Mouse (Mus musculus): ENCODE measurements around the gene Ccndbp1. TPM values are rescaled to one million over a fixed set of nuclear protein-coding genes. Genes with fewer than 3 reads are reported as not detected.

Gene Ccndbp1
- polyA plus RNA-seq, 1 experiment from 2014 or later, result 32.3 TPM

DNA sequence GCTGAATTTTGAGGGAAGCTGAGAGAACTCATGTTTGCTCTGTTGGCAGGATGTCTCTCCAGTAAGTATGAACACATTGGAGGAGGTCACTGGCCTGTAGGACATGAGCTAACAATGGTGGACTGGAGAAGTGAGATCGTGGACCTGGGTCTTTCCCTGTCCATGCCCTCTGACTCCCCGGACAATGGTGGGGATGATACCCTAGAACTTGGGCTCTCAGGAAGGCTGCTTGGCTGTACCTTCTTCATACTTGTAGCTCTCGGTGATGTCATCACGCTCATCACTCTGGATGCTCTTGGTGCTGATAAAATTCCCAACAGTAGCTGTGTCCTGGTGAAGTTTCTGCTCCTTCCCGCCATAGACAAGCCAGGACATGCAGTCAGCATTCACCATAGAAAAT is 44.0 kb downstream of the Ccndbp1 start:
- Histone ChIP-seq H3K4me1 (no peaks in the 10 kb centered on the region), H3K36me3 (replicated peaks) (no peaks in the 10 kb centered on the region), H3K9me3 (no peaks in the 10 kb centered on the region), H3K27ac (no peak overlapping the region), H3K4me3 (no peak overlapping the region), H3K27me3 (ENCODE audit: poor library complexity, severe bottlenecking) (no peaks in the 10 kb centered on the region)
- DNase-seq (ENCODE audit: extremely low spot score, low spot score), result no peak
- 88% methylated on average over 5 of the region's 5 CpGs for WGBS

DNA sequence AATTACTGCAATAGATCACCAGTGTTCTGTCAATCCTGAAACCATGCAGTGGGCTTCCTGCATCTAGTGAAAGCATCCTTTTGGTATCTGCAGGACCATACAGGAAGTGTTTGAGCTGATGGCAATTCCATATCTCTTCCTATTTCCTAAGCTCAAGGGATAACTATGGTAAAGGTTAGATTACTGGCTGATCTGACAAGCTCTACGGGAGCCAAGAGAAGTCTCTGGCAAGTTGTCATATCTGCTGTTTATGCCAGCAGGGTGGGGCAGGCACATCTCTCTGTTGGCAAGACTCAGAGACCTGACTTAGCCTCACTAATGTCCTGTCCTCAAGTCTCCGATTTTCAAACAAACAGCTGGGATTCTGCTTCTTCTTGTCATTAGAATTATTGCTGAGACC is 45.9 kb downstream of the Ccndbp1 start:
- 80% methylated on average over 2 of the region's 2 CpGs for WGBS
- no peak overlapping the region for H3K4me3 ChIP-seq
- H3K36me3 ChIP-seq (replicated peaks), result no peaks in the 10 kb centered on the region
- H3K27ac ChIP-seq, result no peak overlapping the region
- DNase-seq (ENCODE audit: extremely low spot score, low spot score), result no peak
- H3K27me3 ChIP-seq (ENCODE audit: poor library complexity, severe bottlenecking), result no peaks in the 10 kb centered on the region
- no peaks in the 10 kb centered on the region for H3K4me1 ChIP-seq
- H3K9me3 ChIP-seq, result no peaks in the 10 kb centered on the region

DNA sequence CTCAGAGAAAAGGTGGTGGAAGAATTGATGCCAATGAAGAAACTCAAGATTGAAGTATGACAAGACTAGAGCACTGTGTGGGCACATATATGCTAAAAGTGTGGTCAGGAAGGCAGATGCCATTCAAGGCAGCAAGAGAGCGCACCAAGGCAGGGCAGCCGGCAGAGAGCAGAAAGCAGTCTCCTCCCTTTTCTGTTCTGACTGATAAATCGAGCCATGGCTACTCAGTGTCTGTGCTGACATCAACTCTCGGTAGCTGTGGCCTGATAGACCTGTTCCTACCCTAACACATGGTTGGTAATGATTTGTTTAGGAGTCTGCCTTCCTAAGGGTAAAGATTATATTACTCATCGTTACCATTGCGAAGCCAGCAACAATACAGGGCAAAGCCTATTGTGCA is 47.7 kb downstream of the Ccndbp1 start:
- Histone ChIP-seq H3K27ac (no peak overlapping the region), H3K36me3 (replicated peaks) (no peaks in the 10 kb centered on the region), H3K4me3 (no peak overlapping the region), H3K27me3 (ENCODE audit: poor library complexity, severe bottlenecking) (no peaks in the 10 kb centered on the region), H3K4me1 (no peaks in the 10 kb centered on the region), H3K9me3 (no peaks in the 10 kb centered on the region)
- 88% methylated on average over 6 of the region's 6 CpGs for WGBS
- DNase-seq (ENCODE audit: extremely low spot score, low spot score), result no peak

DNA sequence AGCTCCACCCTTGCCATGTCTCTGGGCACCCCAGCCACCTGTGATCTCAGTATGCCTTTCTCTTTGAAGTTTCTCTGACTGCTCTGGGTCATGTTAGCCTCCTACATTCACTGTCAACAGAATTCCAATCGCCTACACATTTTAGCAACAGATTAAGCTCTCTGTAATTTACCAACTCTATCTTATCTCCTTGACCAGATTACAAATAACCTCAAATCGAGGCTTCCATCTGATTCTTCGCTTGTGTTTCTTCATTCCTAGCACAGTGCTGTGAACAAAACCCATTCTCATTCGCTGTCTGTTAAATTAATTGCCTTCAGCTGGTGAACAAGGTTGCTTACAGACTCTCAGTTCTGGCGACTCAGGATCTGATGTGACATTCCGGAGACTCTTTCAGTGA is 49.8 kb downstream of the Ccndbp1 start:
- DNase-seq (ENCODE audit: extremely low spot score, low spot score), result no peak
- H3K9me3 ChIP-seq, result no peaks in the 10 kb centered on the region
- no peaks in the 10 kb centered on the region for H3K4me1 ChIP-seq
- no peaks in the 10 kb centered on the region for H3K27me3 ChIP-seq (ENCODE audit: poor library complexity, severe bottlenecking)
- H3K36me3 ChIP-seq (replicated peaks), result no peaks in the 10 kb centered on the region
- no peak overlapping the region for H3K27ac ChIP-seq
- no peak overlapping the region for H3K4me3 ChIP-seq
- WGBS, result 82% methylated on average over 6 of the region's 6 CpGs

DNA sequence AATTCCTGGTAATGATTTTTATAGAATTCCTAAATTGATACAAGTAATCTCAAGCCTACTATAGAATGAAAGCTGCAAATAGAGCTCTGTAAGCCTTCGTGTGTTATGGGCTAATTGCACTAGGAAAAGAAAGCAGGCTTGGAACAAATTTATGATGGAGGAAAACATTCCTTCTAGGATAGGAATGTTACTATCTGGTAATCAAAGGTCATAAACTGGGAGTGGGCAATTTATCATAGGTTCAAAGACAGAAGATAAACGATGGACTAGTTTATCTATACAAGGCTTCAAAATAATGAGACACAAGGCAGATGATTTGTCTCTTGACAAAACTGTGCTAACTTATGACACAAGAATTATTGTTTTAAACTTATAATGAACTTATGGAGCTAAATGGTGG is 53.1 kb downstream of the Ccndbp1 start:
- Histone ChIP-seq H3K4me3 (no peak overlapping the region), H3K27ac (no peak overlapping the region), H3K27me3 (ENCODE audit: poor library complexity, severe bottlenecking) (no peaks in the 10 kb centered on the region), H3K36me3 (replicated peaks) (no peaks in the 10 kb centered on the region), H3K9me3 (no peaks in the 10 kb centered on the region), H3K4me1 (no peaks in the 10 kb centered on the region)
- DNase-seq (ENCODE audit: extremely low spot score, low spot score), result no peak
- 88% methylated on average over 2 of the region's 2 CpGs for WGBS

Small RNA genes within 50 kb of the gene (microRNA-seq; reads per million reads assigned to microRNA genes)
- gene Gm44325, result not detected

Other genes with a start within 250 kb of the Ccndbp1 start
- gene Cdan1, start 158.3 kb upstream of the Ccndbp1 start, polyA plus RNA-seq (2016; fragmentation: Nextera tagmentation; extraction: Ambion mirVana), result 4.7 and 6.5 TPM in 2 replicates
- 3.7 and 5.2 TPM in 2 replicates for gene Ttbk2, start 157.8 kb upstream of the Ccndbp1 start, polyA plus RNA-seq (2016; fragmentation: Nextera tagmentation; extraction: Ambion mirVana)
- 27.0 and 27.7 TPM in 2 replicates for gene Ubr1, start 37.7 kb upstream of the Ccndbp1 start, polyA plus RNA-seq (2016; fragmentation: Nextera tagmentation; extraction: Ambion mirVana)
- 2.0 and 3.3 TPM in 2 replicates for gene Tmem62, start 31.4 kb upstream of the Ccndbp1 start, polyA plus RNA-seq (2016; fragmentation: Nextera tagmentation; extraction: Ambion mirVana)
- gene Epb42, start 28.7 kb downstream of the Ccndbp1 start, polyA plus RNA-seq (2016; fragmentation: Nextera tagmentation; extraction: Ambion mirVana), result 6.2 and 10.9 TPM in 2 replicates
- gene Tgm5, start 77.4 kb downstream of the Ccndbp1 start, polyA plus RNA-seq (2016; fragmentation: Nextera tagmentation; extraction: Ambion mirVana), result not detected in 2 replicates
- not detected in 2 replicates for gene Tgm7, start 101.4 kb downstream of the Ccndbp1 start, polyA plus RNA-seq (2016; fragmentation: Nextera tagmentation; extraction: Ambion mirVana)
- 24.7 and 25.2 TPM in 2 replicates for gene Adal, start 132.0 kb downstream of the Ccndbp1 start, polyA plus RNA-seq (2016; fragmentation: Nextera tagmentation; extraction: Ambion mirVana)
- 19.1 and 21.6 TPM in 2 replicates for gene Lcmt2, start 132.2 kb downstream of the Ccndbp1 start, polyA plus RNA-seq (2016; fragmentation: Nextera tagmentation; extraction: Ambion mirVana)
- 88.0 and 89.4 TPM in 2 replicates for gene Tubgcp4, start 162.3 kb downstream of the Ccndbp1 start, polyA plus RNA-seq (2016; fragmentation: Nextera tagmentation; extraction: Ambion mirVana)
- 12.4 and 14.6 TPM in 2 replicates for gene Zscan29, start 162.7 kb downstream of the Ccndbp1 start, polyA plus RNA-seq (2016; fragmentation: Nextera tagmentation; extraction: Ambion mirVana)